Mouse (Mus musculus) ES-E14 (cell line): ENCODE results near the gene Ankrd28.

Experiments used
- ZC3H11A ChIP-seq: IDR thresholded peaks from 2 replicates; pipeline ENCODE4 v1.6.1; 2012; ENCODE audit warnings: low read depth, mild to moderate bottlenecking, inconsistent platforms, low read length, borderline replicate concordance
- ZNF384 ChIP-seq: IDR thresholded peaks from 2 replicates; pipeline ENCODE4 v1.6.1; 2012; ENCODE audit warnings: low read depth, low read length, inconsistent platforms

GRCm38 (mm10) chr14:31727522-31727921, 102.9 kb downstream of the Ankrd28 start:
- TF ChIP-seq ZNF384 = no peak
- TF ChIP-seq ZC3H11A = no peak
